Mouse (Mus musculus): ENCODE measurements around the gene Hist1h4j.
A peak's percentile ranks its signal among the peaks of the same experiment; 100 is the strongest.

Gene Hist1h4j

DNA sequence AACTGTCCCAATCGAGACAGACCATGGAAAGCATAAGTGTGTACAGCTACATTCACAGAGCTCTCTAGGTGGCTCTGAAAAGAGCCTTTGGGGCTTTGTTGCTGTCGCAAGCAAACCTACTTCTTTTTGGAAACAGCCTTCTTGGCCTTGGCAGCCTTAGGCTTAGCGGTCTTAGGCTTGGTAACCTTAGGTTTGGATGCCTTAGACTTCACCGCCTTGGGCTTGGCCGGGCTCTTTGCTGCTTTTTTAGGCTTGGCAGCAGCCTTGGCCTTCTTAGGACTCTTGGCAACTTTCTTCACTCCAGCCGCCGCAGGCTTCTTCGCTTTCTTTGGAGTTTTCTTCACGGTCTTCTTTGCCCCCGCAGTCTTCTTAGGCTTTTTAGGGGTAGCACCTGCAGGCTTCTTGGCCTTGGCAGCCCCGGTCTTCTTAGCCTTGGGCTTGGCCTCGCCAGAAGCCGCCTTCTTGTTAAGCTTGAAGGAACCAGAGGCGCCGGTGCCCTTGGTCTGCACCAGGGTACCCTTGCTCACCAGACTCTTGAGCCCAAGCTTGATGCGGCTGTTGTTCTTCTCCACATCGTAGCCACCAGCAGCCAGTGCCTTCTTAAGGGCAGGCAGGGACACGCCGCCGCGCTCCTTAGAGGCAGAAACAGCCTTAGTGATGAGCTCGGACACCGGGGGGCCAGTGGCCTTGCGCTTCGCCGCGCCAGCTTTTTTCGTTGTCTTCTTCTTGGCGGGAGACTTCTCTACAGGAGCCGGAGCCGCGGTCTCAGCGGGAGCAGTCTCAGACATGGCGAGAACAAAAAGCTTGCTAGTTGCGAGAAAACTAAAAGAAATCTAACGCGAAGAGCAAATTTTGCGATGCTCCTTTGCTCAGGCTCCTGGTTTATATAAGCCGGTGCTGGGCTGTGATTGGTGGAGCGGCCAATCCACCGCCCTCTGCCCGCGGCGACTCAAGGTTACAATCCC, 45.2 kb downstream of the Hist1h4j start, which contains the start of gene Hist1h1b:
Gene Hist1h1b (minus strand): TSS at position 859 of the 965 bp plus-strand sequence.
- DNase-seq (ENCODE audit: extremely low spot score, low spot score) = peak; percentile 85

- no peak for DNase-seq (ENCODE audit: extremely low spot score, low spot score)
These were observed 46.2 kb downstream of the Hist1h4j start for GRCm38 (mm10) chr13:21781021-21781555.

GRCm38 (mm10) chr13:21781639-21782038, 46.8 kb downstream of the Hist1h4j start:
- no peak for DNase-seq (ENCODE audit: extremely low spot score, low spot score)

- DNase-seq (ENCODE audit: extremely low spot score, low spot score) = peak; percentile 47
These were observed 47.7 kb downstream of the Hist1h4j start for GRCm38 (mm10) chr13:21782361-21783254.

DNA sequence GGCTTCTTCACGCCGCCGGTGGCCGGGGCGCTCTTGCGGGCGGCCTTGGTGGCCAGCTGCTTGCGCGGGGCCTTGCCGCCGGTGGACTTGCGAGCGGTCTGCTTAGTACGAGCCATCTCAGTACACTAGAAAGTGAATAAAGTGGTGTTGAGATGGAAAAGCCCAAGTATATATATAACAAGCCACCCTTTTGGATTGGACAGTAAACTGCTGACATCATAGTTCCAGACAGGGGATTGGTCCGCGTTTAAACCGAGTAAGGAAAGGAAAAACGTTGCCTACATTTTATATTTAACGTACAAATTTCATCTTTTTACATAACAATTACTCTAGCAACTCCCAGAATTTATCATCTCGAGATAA, 48.4 kb downstream of the Hist1h4j start, which contains the start of gene Hist1h3i:
Gene Hist1h3i (minus strand): TSS at position 116 of the 363 bp plus-strand sequence.
- DNase-seq (ENCODE audit: extremely low spot score, low spot score) = no peak

DNA sequence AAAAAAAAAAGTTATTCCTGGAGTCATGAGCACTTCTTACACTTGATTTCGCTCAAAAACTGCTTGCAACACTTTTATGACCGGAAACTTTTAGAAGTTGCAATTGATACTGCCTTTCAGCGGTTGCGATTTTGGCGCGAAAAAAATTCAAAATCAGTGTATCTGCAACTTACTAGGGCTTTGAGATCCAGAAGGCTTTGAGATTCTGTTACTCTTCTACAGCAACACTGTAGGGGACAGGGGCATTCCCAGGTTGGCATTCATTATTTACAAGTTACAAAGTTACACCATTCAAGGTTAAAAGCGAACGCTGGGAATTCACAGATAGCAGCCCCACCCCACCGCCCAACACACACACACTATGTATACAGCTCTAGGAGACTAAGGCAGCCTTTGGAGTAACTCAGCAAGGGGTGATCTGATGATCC, 48.9 kb downstream of the Hist1h4j start:
- DNase-seq (ENCODE audit: extremely low spot score, low spot score) = peak; percentile 65

DNA sequence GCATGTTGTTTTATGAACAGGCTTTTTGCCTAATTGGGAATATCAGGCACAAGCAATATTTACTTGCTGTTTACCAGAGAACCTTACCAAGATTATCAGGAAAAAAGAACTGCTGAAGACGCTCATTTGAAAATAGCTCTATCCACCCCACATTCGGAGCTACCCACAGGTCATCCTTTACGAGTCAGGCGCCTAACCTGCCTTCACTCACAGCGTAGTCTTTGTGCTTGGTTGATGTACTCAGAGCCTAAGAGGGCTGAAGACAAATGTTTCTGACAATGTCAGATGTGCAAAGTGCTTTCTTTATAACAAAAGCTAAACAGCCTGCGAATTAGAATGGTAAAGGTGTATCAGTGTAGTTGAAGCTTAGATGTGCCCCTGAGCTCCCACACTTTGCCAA, 49.4 kb downstream of the Hist1h4j start:
- DNase-seq (ENCODE audit: extremely low spot score, low spot score) = no peak

Data from neural tube, embryonic 10.5 days (tissue).